Mouse (Mus musculus) heart, adult 2 months (tissue): Measurements from ENCODE around the gene Ppil2. TPM values are rescaled to one million over a fixed set of nuclear protein-coding genes. Genes with fewer than 3 reads are reported as not detected.

ENCODE experiments used
- DNase-seq, 2 experiments: peaks; one replicate each; pipeline ENCODE4 v3.0.0; 2021
- H3K27ac ChIP-seq: fragments of 200-600 bp; 2 replicates; pipeline ENCODE4 v1.8.1; 2022
- H3K27me3 ChIP-seq: fragments of 200-500 bp; 2 replicates; pipeline ENCODE4 v1.6.1; 2012; ENCODE audit warnings: mild to moderate bottlenecking, low read length, inconsistent platforms, mixed read lengths; ENCODE audit not compliant: control insufficient read depth, insufficient read depth
- H3K36me3 ChIP-seq: fragments of 200-500 bp; 2 replicates; pipeline ENCODE4 v1.6.1; 2012; ENCODE audit warnings: low read length, inconsistent platforms; ENCODE audit not compliant: control insufficient read depth, insufficient read depth
- H3K4me1 ChIP-seq: fragments of 200-500 bp; 2 replicates; pipeline ENCODE4 v1.6.1; 2011; ENCODE audit warnings: low read length; ENCODE audit not compliant: control insufficient read depth, insufficient read depth
- H3K4me3 ChIP-seq: fragments of 200-600 bp; 2 replicates; pipeline ENCODE4 v1.8.1; 2022
- H3K79me2 ChIP-seq: fragments of 200-500 bp; replicated peaks from 2 replicates; pipeline ENCODE4 v1.6.1; 2012; ENCODE audit warnings: mild to moderate bottlenecking, inconsistent platforms, low read length, moderate library complexity, mixed read lengths; ENCODE audit not compliant: control insufficient read depth, insufficient read depth
- H3K9ac ChIP-seq: fragments of 200-500 bp; 2 replicates; pipeline ENCODE4 v1.6.1; 2012; ENCODE audit warnings: low read depth, mild to moderate bottlenecking, control low read depth, inconsistent platforms, low read length, mixed read lengths
- CTCF ChIP-seq: fragments of 200-600 bp; IDR thresholded peaks from 2 replicates; pipeline ENCODE4 v1.8.1; 2022; ENCODE audit warnings: antibody characterized with exemption, mild to moderate bottlenecking, moderate library complexity
- EP300 ChIP-seq: fragments of 200-500 bp; IDR thresholded peaks from 2 replicates; pipeline ENCODE4 v1.6.1; 2011; ENCODE audit warnings: low read depth, low read length, control low read depth; ENCODE audit not compliant: insufficient read depth
- POLR2A ChIP-seq: fragments of 200-500 bp; IDR thresholded peaks from 2 replicates; pipeline ENCODE4 v1.6.1; 2011; ENCODE audit warnings: mild to moderate bottlenecking, low read depth, low read length, control low read depth; ENCODE audit not compliant: insufficient read depth
- WGBS: fragments of 180-500 bp; shearing (Covaris S2); methylation state at CpG from one replicate; pipeline ENCODE4 v1.1.7; 2018; 5-methylcytosine and 5-hydroxymethylcytosine counted together
- intact Hi-C: fragments of 180-260 bp; cut with DNase I; formaldehyde crosslinking; loops from one replicate; pipeline ENCODE4 v1.15.1; 2025
- long read RNA-seq: library from polyadenylated mRNA; stranded (forward); transcript quantifications from one replicate; pipeline ENCODE4 v2.0.0, GENCODE M21; 2021
- polyA plus RNA-seq: library from polyadenylated mRNA; depleted of rRNA; stranded (reverse); fragments of >200 nt; gene quantifications from 2 replicates; pipeline ENCODE4 v1.2.3, GENCODE M21; 2012; rRNA removed
- total RNA-seq, 2 experiments: library from RNA; stranded (reverse); gene quantifications; 2 replicates each; pipeline ENCODE4 v1.2.3; 2021

The Ppil2 gene
- total RNA-seq (10 to 100 TPM; 33.1 to 39.1 TPM), polyA plus RNA-seq (49.3 and 77.6 TPM in 2 replicates)
- long read RNA-seq, transcript Ppil2-209 (20 exons, 3,088 nt) = major isoform, 18 of 43 reads
- long read RNA-seq, transcript Ppil2-201 (21 exons, 2,333 nt) = minor isoform, 13 of 43 reads
- long read RNA-seq, partial matches to known transcripts = 1 of 43 reads
- long read RNA-seq, other reads (novel, unspliced or antisense) = 11 of 43 reads

GRCm38 (mm10) chr16:17110771-17111743, at the start of gene Ppil2:
Gene Ppil2, minus strand, starts transcription at chr16:17111257.
- peak; percentile 75 to 78 for DNase-seq
- TF ChIP-seq CTCF = no peak
- TF ChIP-seq POLR2A = peak; percentile 97
- Histone ChIP-seq H3K27me3 (no peaks in the 10 kb centered on the region), H3K36me3 (peaks cover 2% of the 10 kb centered on the region), H3K4me3 (peak within 1 kb of the TSS; percentile 76), H3K9ac (peak within 1 kb of the TSS; percentile 78), H3K4me1 (peaks cover 3% of the 10 kb centered on the region), H3K79me2 (peaks cover 6% of the 10 kb centered on the region), H3K27ac (peak within 1 kb of the TSS; percentile 86)
- intact Hi-C loops = no loop called here
- 6% methylated on average over 38 of the region's 38 CpGs for WGBS

GRCm38 (mm10) chr16:17154346-17154745, 43.3 kb upstream of the Ppil2 start:
- H3K27ac ChIP-seq = no peak overlapping the region
- TF ChIP-seq EP300 (no peak), POLR2A (no peak), CTCF (no peak)
- no peak overlapping the region for H3K9ac ChIP-seq
- peaks cover 2% of the 10 kb centered on the region for H3K36me3 ChIP-seq
- H3K4me3 ChIP-seq = no peak overlapping the region
- intact Hi-C loops = loop anchor here (5.0 kb wide), 1 partner anchor 123 kb away; the partner anchor contains the start of gene Tmem191c
- no peaks in the 10 kb centered on the region for H3K4me1 ChIP-seq
- H3K27me3 ChIP-seq = no peaks in the 10 kb centered on the region
- no peak for DNase-seq
- H3K79me2 ChIP-seq = no peaks in the 10 kb centered on the region
- WGBS = 86% methylated on average over 2 of the region's 2 CpGs

GRCm38 (mm10) chr16:17151874-17152273, 40.8 kb upstream of the Ppil2 start:
- DNase-seq = no peak
- intact Hi-C loops = loop anchor here (5.0 kb wide), 1 partner anchor 125 kb away; the partner anchor contains the start of gene Tmem191c

GRCm38 (mm10) chr16:17150520-17151258, 39.6 kb upstream of the Ppil2 start:
- TF ChIP-seq CTCF = no peak
- no peak for TF ChIP-seq EP300
- no peak for TF ChIP-seq POLR2A
- H3K27me3 ChIP-seq = no peaks in the 10 kb centered on the region
- no peak overlapping the region for H3K9ac ChIP-seq
- no peaks in the 10 kb centered on the region for H3K79me2 ChIP-seq
- no peak for DNase-seq
- no peaks in the 10 kb centered on the region for H3K4me1 ChIP-seq
- intact Hi-C loops = loop anchor here (5.0 kb wide), 1 partner anchor 127 kb away; the partner anchor contains the start of gene Tmem191c
- WGBS = 74% methylated on average over 7 of the region's 7 CpGs
- H3K36me3 ChIP-seq = no peaks in the 10 kb centered on the region; the same call in 1 of the 2 replicates
- H3K27ac ChIP-seq = no peak overlapping the region
- H3K4me3 ChIP-seq = no peak overlapping the region

More at GRCm38 (mm10) chr16:17151874-17152273, 40.8 kb upstream of the Ppil2 start:
- no peak overlapping the region for H3K27ac ChIP-seq
- H3K4me1 ChIP-seq = no peaks in the 10 kb centered on the region
- TF ChIP-seq EP300 = no peak
- no peak for TF ChIP-seq CTCF
- no peak for TF ChIP-seq POLR2A
- no peak overlapping the region for H3K9ac ChIP-seq
- H3K4me3 ChIP-seq = no peak overlapping the region
- H3K27me3 ChIP-seq = no peaks in the 10 kb centered on the region
- 94% methylated on average over 4 of the region's 4 CpGs for WGBS
- no peaks in the 10 kb centered on the region; the same call in 1 of the 2 replicates for H3K36me3 ChIP-seq
- no peaks in the 10 kb centered on the region for H3K79me2 ChIP-seq

GRCm38 (mm10) chr16:17148084-17148483, 37.0 kb upstream of the Ppil2 start:
- H3K27ac ChIP-seq = no peak overlapping the region
- TF ChIP-seq EP300 (no peak), CTCF (peak; percentile 13; the same call in 1 of the 2 replicates)
- H3K9ac ChIP-seq = no peak overlapping the region
- intact Hi-C loops = no loop called here
- H3K4me1 ChIP-seq = no peaks in the 10 kb centered on the region
- no peaks in the 10 kb centered on the region for H3K79me2 ChIP-seq
- H3K27me3 ChIP-seq = no peaks in the 10 kb centered on the region
- H3K4me3 ChIP-seq = no peak overlapping the region
- no peaks in the 10 kb centered on the region for H3K36me3 ChIP-seq
- no peak for DNase-seq
- WGBS = 44% methylated on average over 16 of the region's 16 CpGs
